Mouse (Mus musculus) stomach, postnatal 0 days (tissue): ENCODE measurements around the gene Sdc4. TPM values are rescaled to one million over a fixed set of nuclear protein-coding genes. Genes with fewer than 3 reads are reported as not detected.

Experiments used
- ATAC-seq: fragments of 200-750 bp; cut with Nextera tagmentation; 2 replicates; pipeline ENCODE4 v1.8.0; 2017; ENCODE audit not compliant: low FRiP score, low TSS enrichment
- DNase-seq: peaks from one replicate; pipeline ENCODE4 v3.0.0-alpha.2; 2016; ENCODE audit warnings: low spot score
- H3K27ac ChIP-seq: fragments of 300-500 bp; sonication (generic); replicated peaks from 2 replicates; pipeline ENCODE4 v1.5.1; 2014; ENCODE audit warnings: mild to moderate bottlenecking, control low read depth
- H3K27me3 ChIP-seq: fragments of 300-500 bp; sonication (generic); 2 replicates; pipeline ENCODE4 v1.6.1; 2014; ENCODE audit warnings: low read length; ENCODE audit not compliant: control insufficient read depth, insufficient read depth
- H3K36me3 ChIP-seq: fragments of 300-500 bp; sonication (generic); 2 replicates; pipeline ENCODE4 v1.6.1; 2014; ENCODE audit warnings: low read length, mixed read lengths; ENCODE audit not compliant: control insufficient read depth, insufficient read depth
- H3K4me1 ChIP-seq: fragments of 300-500 bp; sonication (generic); replicated peaks from 2 replicates; pipeline ENCODE4 v1.6.1; 2014; ENCODE audit warnings: antibody characterized with exemption; ENCODE audit not compliant: control insufficient read depth, insufficient read depth
- H3K4me2 ChIP-seq: fragments of 300-500 bp; sonication (generic); replicated peaks from 2 replicates; pipeline ENCODE4 v1.6.1; 2014; ENCODE audit warnings: low read depth, mild to moderate bottlenecking, control low read depth, moderate library complexity
- H3K4me3 ChIP-seq: fragments of 300-500 bp; sonication (generic); 2 replicates; pipeline ENCODE4 v1.5.1; 2014; ENCODE audit warnings: low read depth, low read length, control low read depth
- H3K9ac ChIP-seq: fragments of 300-500 bp; sonication (generic); 2 replicates; pipeline ENCODE4 v1.6.1; 2014; ENCODE audit warnings: mild to moderate bottlenecking, low read length, control low read depth, mixed read lengths
- H3K9me3 ChIP-seq: fragments of 300-500 bp; sonication (generic); 2 replicates; pipeline ENCODE4 v1.6.1; 2016; ENCODE audit warnings: low read length; ENCODE audit not compliant: control insufficient read depth
- CTCF ChIP-seq: IDR thresholded peaks from 2 replicates; pipeline ENCODE4 v1.5.1; 2016; ENCODE audit warnings: antibody characterized with exemption, low read depth, mild to moderate bottlenecking, moderate library complexity
- EP300 ChIP-seq: optimal IDR thresholded peaks from 2 replicates; pipeline ENCODE3; 2016; ENCODE audit warnings: antibody characterized with exemption
- WGBS: fragments of 180-500 bp; shearing (Covaris S2); extraction: QIAGEN DNeasy Blood & Tissue Kit; methylation state at CpG from one replicate; pipeline ENCODE4 v1.1.7; 2014; 5-methylcytosine and 5-hydroxymethylcytosine counted together
- polyA plus RNA-seq: library from polyadenylated mRNA; unstranded; fragments of >200 nt; fragmentation: Nextera tagmentation; extraction: Ambion mirVana; gene quantifications from 2 replicates; pipeline ENCODE4 v1.2.1, GENCODE M21; 2015

Sdc4 gene
- polyA plus RNA-seq, 1 experiment from 2014 or later = 133 TPM

- DNase-seq = no peak
- Histone ChIP-seq H3K4me3 (no peak overlapping the region), H3K9ac (no peak overlapping the region), H3K9me3 (no peaks in the 10 kb centered on the region), H3K27me3 (no peaks in the 10 kb centered on the region), H3K4me2 (no peak overlapping the region), H3K36me3 (no peaks in the 10 kb centered on the region), H3K27ac (no peak overlapping the region), H3K4me1 (no peaks in the 10 kb centered on the region)
- no peak for TF ChIP-seq CTCF
- TF ChIP-seq EP300 = no peak
- WGBS = 23% methylated on average over 28 of the region's 28 CpGs
- no peak for ATAC-seq
These were observed 29.5 kb downstream of the Sdc4 start for GRCm38 (mm10) chr2:164414167-164414566.

GRCm38 (mm10) chr2:164407708-164408107 lies 36.0 kb downstream of the Sdc4 start:
- ATAC-seq = peak; percentile 54
- 1% methylated on average over 22 of the region's 22 CpGs for WGBS
- no peak overlapping the region for H3K27ac ChIP-seq
- H3K4me1 ChIP-seq = 0 out of 2 replicates have a peak, but pooled peaks cover 2% of the 10 kb centered on the region
- DNase-seq = peak; percentile 81
- H3K36me3 ChIP-seq = no peaks in the 10 kb centered on the region
- H3K27me3 ChIP-seq = peaks cover 3% of the 10 kb centered on the region; the same call in 1 of the 2 replicates
- H3K9ac ChIP-seq = no peak overlapping the region
- TF ChIP-seq CTCF (peak; percentile 93), EP300 (no peak)
- no peaks in the 10 kb centered on the region for H3K9me3 ChIP-seq
- H3K4me3 ChIP-seq = no peak overlapping the region
- H3K4me2 ChIP-seq = 0 out of 2 replicates have a peak overlapping the region, but pooled peaks have one; percentile 14

GRCm38 (mm10) chr2:164405519-164405918 lies 38.2 kb downstream of the Sdc4 start:
- no peak for DNase-seq
- Histone ChIP-seq H3K27ac (no peak overlapping the region), H3K9me3 (no peaks in the 10 kb centered on the region), H3K27me3 (peaks cover 3% of the 10 kb centered on the region; the same call in 1 of the 2 replicates), H3K4me2 (no peak overlapping the region), H3K4me1 (0 out of 2 replicates have a peak, but pooled peaks cover 2% of the 10 kb centered on the region), H3K9ac (no peak overlapping the region), H3K36me3 (no peaks in the 10 kb centered on the region), H3K4me3 (no peak overlapping the region)
- 40% methylated on average over 5 of the region's 5 CpGs for WGBS
- TF ChIP-seq CTCF (no peak), EP300 (no peak)
- no peak for ATAC-seq

GRCm38 (mm10) chr2:164405060-164405459 lies 38.6 kb downstream of the Sdc4 start, which contains the start of gene Matn4:
Gene Matn4, minus strand, starts transcription at chr2:164405160.
- H3K27ac ChIP-seq = no peak within 1 kb of the TSS

GRCm38 (mm10) chr2:164404082-164404990 lies 39.4 kb downstream of the Sdc4 start:
- H3K4me2 ChIP-seq = peak overlapping the region; percentile 62
- DNase-seq (peak; percentile 47), ATAC-seq (peak; percentile 18; the same call in 1 of the 2 replicates)
- peaks cover 6% of the 10 kb centered on the region; the same call in 1 of the 2 replicates for H3K27me3 ChIP-seq
- H3K27ac ChIP-seq = no peak overlapping the region
- no peaks in the 10 kb centered on the region for H3K9me3 ChIP-seq
- H3K4me1 ChIP-seq = 0 out of 2 replicates have a peak, but pooled peaks cover 2% of the 10 kb centered on the region
- no peak overlapping the region for H3K9ac ChIP-seq
- no peak for TF ChIP-seq EP300
- TF ChIP-seq CTCF = 0 out of 2 replicates have a peak, but pooled peaks have one; percentile 2
- no peaks in the 10 kb centered on the region for H3K36me3 ChIP-seq
- H3K4me3 ChIP-seq = peak overlapping the region; percentile 36
- 3% methylated on average over 46 of the region's 49 CpGs for WGBS

More at GRCm38 (mm10) chr2:164405060-164405459, 38.6 kb downstream of the Sdc4 start, which contains the start of gene Matn4:
- H3K27me3 ChIP-seq = peaks cover 3% of the 10 kb centered on the region; the same call in 1 of the 2 replicates
- TF ChIP-seq EP300 (no peak), CTCF (no peak)
- peak within 1 kb of the TSS; percentile 62 for H3K4me2 ChIP-seq
- H3K9me3 ChIP-seq = no peaks in the 10 kb centered on the region
- peak within 1 kb of the TSS; percentile 36 for H3K4me3 ChIP-seq
- ATAC-seq (no peak), DNase-seq (no peak)
- no peak within 1 kb of the TSS for H3K9ac ChIP-seq
- H3K36me3 ChIP-seq = no peaks in the 10 kb centered on the region
- 22% methylated on average over 9 of the region's 9 CpGs for WGBS
- H3K4me1 ChIP-seq = 0 out of 2 replicates have a peak, but pooled peaks cover 2% of the 10 kb centered on the region
